Mouse (Mus musculus): ENCODE data around the gene Ccr10.

- no peak for TF ChIP-seq POLR2A (IDR thresholded peaks at IDR 0.05; ENCODE audit: extremely low read depth, insufficient read depth, low read length)
- TF ChIP-seq CTCF (IDR thresholded peaks at IDR 0.05; ENCODE audit: extremely low read depth, insufficient read depth, low read length) = no peak
These were observed 45.0 kb downstream of the Ccr10 start for GRCm38 (mm10) chr11:101130056-101130756.

Measured in cortical plate, adult 2 months (tissue).